Mouse (Mus musculus) E14TG2a.4 (cell line): ENCODE measurements around the gene Gins3.
A peak's percentile ranks its signal among the peaks of the same experiment; 100 is the strongest.

Experiments used
- H3K27me3 ChIP-seq: 2 replicates; pipeline ENCODE4 v1.6.1; 2014; ENCODE audit warnings: low read length, control low read depth; ENCODE audit not compliant: insufficient read depth
- H3K36me3 ChIP-seq: 2 replicates; pipeline ENCODE4 v1.6.1; 2014; ENCODE audit warnings: low read length, control low read depth; ENCODE audit not compliant: insufficient read depth
- H3K4me1 ChIP-seq: replicated peaks from 2 replicates; pipeline ENCODE4 v1.6.1; 2014; ENCODE audit warnings: low read depth, low read length, control low read depth
- H3K4me3 ChIP-seq: replicated peaks from 2 replicates; pipeline ENCODE4 v1.5.1; 2014; ENCODE audit warnings: mild to moderate bottlenecking, low read length
- H3K9me3 ChIP-seq: 2 replicates; pipeline ENCODE4 v1.6.1; 2014; ENCODE audit warnings: low read length, control low read depth
- CTCF ChIP-seq: conservative IDR thresholded peaks from 2 replicates; pipeline ENCODE4 v1.5.1; 2014; ENCODE audit warnings: low read length
- NANOG ChIP-seq: IDR thresholded peaks from 2 replicates; pipeline ENCODE4 v1.6.1; 2014; ENCODE audit warnings: borderline replicate concordance, low read length, mixed read lengths
- POU5F1 ChIP-seq: IDR thresholded peaks from 2 replicates; pipeline ENCODE4 v1.6.1; 2014; ENCODE audit warnings: low read length, borderline replicate concordance

Gene Gins3

DNA sequence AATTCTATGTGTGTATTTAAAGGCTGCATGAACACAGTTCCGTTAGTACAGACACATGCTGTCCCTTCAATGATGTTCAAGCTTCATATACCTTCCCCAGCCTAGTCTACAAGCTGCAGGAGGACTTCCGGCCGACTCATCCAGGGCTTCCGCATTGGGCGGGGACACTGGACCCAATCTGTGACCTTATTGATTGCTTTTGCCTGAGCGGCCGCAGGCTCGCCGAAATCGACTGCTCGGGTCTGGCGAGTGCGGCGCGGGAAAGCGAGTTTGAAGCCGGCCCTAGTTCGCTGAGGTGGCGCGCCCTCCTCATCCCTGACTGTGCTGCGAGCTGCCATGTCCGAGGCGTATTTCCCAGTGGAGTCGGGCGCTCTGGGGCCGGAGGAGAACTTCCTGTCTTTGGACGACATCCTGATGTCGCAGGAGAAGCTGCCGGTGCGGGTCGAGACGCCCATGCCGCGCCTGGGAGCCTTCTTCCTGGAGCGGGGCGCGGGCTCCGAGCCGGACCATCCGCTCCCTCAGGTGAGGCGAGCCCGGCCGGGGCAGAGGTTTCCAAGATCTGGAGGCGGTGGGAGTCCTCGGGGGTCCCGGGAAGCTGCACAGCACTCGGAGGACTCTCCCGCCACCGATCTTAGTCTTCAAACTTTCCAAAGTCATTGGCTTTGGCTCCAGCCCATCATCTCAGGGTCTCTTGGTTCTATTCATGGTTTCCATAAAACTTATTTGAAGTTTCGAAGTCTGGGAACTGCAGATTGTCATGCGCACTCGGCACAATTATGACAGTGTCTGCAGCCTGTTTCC, at the start of gene Gins3:
Gene Gins3, plus strand, starts transcription at position 192 of the 801 bp plus-strand sequence.
- peak within 1 kb of the TSS; percentile 94 for H3K4me3 ChIP-seq
- H3K4me1 ChIP-seq, result peaks cover 15% of the 10 kb centered on the region
- H3K9me3 ChIP-seq, result no peaks in the 10 kb centered on the region; the same call in 1 of the 2 replicates
- H3K27me3 ChIP-seq, result no peaks in the 10 kb centered on the region
- H3K36me3 ChIP-seq, result peaks cover 12% of the 10 kb centered on the region
- TF ChIP-seq CTCF (no peak), NANOG (no peak), POU5F1 (no peak)

DNA sequence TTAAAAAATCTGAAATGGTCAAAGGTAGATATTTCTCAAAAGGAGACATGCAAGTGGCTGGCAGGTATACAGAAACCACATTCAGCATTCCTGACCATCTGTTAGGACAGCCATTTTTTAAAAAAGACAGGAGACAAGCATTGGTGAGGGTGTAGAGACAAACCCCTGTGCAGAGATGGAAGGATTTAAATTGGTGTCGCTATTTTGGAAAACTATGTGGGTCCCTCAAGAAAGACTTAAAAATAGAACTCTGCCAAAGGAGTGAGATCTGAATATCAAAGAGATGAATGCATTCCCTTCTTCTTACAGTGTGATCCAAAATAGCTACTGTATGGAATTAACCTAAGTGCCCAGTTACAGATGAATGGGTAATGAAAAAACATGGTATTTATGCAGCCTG, 45.9 kb upstream of the Gins3 start:
- TF ChIP-seq NANOG (no peak), CTCF (no peak), POU5F1 (no peak)
- Histone ChIP-seq H3K4me3 (no peak overlapping the region), H3K4me1 (peaks cover 5% of the 10 kb centered on the region; the same call in 1 of the 2 replicates), H3K36me3 (no peaks in the 10 kb centered on the region), H3K27me3 (no peaks in the 10 kb centered on the region), H3K9me3 (peaks cover 4% of the 10 kb centered on the region; the same call in 1 of the 2 replicates)

DNA sequence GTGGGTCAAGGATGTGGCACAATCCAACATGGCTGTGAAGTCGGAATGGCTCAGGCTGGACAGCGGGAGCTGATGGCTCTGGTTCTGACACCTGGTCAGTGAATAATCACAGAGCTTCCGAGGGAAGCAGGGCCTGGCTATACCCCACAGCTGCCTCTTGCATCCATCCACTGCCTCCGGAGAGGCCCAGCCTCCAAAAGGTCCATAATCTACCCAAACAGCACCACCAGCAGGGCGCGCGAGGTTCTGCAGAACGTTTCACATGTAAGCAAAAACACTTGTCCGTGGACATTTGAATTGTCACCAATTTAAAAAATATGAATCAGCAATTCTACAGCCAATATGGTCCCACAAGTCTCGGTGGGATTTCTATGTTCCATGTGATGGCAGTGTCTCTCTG, 44.0 kb upstream of the Gins3 start:
- no peak overlapping the region; the same call in 1 of the 2 replicates for H3K4me3 ChIP-seq
- H3K4me1 ChIP-seq, result peaks cover 16% of the 10 kb centered on the region
- peaks cover 4% of the 10 kb centered on the region; the same call in 1 of the 2 replicates for H3K9me3 ChIP-seq
- H3K27me3 ChIP-seq, result no peaks in the 10 kb centered on the region
- TF ChIP-seq CTCF (peak; percentile 43), NANOG (no peak), POU5F1 (no peak)
- no peaks in the 10 kb centered on the region for H3K36me3 ChIP-seq

DNA sequence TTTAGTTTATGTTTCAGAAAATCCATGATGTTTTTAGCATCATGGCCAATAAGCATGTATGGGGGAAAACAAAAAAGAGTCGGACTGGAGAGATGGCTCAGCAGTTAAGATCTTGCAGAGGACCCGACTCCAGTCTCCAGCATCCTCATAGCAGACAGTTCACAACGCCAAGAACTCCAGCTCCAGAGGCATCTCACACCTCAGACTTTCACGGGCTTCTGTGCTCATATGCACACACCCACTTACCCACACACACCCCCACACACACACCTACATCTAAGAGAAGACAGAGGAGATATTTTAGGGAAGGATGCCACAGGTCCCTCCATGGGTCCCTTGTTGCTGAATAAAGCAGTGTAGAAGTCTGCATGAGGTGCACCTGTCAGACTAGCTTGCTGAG, 42.7 kb upstream of the Gins3 start:
- no peaks in the 10 kb centered on the region for H3K36me3 ChIP-seq
- peaks cover 28% of the 10 kb centered on the region for H3K4me1 ChIP-seq
- H3K27me3 ChIP-seq, result no peaks in the 10 kb centered on the region
- TF ChIP-seq POU5F1 (no peak), CTCF (no peak), NANOG (no peak)
- H3K9me3 ChIP-seq, result peaks cover 4% of the 10 kb centered on the region; the same call in 1 of the 2 replicates
- H3K4me3 ChIP-seq, result no peak overlapping the region

- TF ChIP-seq NANOG (no peak), CTCF (no peak), POU5F1 (no peak)
- H3K9me3 ChIP-seq, result peaks cover 4% of the 10 kb centered on the region; the same call in 1 of the 2 replicates
- peaks cover 44% of the 10 kb centered on the region for H3K4me1 ChIP-seq
- no peaks in the 10 kb centered on the region for H3K36me3 ChIP-seq
- no peak overlapping the region for H3K4me3 ChIP-seq
- no peaks in the 10 kb centered on the region for H3K27me3 ChIP-seq
These were observed 41.0 kb upstream of the Gins3 start for GRCm38 (mm10) chr8:95592131-95592780.

DNA sequence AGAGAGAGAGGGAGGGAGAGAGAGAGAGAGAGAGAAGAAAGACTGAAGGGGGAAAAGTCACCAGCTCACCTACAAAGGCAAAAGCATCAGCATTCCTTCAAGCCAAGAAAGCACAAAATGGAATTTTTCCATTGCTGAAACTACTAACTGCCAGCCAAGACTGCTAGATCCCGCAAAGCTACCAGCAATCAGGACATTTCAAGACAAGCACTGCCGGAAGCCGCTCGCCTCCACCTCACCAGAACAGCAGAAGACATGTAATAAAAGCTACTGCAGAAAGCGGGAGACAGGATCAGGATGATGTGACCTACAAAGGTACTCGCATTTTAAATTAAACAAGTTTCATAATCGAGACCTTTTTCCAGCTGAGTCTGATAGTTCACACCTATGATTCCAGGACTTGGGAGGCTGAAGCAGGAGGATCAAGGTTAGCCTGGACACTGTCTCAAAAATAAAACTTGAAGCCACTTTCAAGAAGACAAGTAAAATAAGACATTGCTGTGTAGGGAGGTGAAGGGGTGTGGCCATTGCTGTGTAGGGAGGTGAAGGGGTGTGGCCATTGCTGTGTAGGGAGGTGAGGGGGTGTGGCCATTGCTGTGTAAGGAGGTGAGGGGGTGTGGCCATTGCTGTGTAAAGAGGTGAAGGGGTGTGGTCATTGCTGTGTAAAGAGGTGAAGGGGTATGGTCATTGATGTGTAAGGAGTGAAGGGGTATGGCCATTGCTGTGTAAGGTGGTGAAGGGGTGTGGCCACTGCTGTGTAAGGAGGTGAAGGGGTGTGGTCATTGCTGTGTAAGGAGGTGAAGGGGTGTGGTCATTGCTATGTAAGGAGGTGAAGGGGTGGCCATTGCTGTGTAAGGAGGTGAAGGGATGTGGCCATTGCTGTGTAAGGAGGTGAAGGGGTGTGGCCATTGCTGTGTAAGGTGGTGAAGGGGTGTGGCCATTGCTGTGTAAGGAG, 39.5 kb upstream of the Gins3 start:
- TF ChIP-seq POU5F1 (no peak), CTCF (no peak), NANOG (no peak)
- Histone ChIP-seq H3K4me1 (peaks cover 48% of the 10 kb centered on the region), H3K36me3 (no peaks in the 10 kb centered on the region), H3K4me3 (no peak overlapping the region), H3K27me3 (no peaks in the 10 kb centered on the region), H3K9me3 (no peaks in the 10 kb centered on the region)

DNA sequence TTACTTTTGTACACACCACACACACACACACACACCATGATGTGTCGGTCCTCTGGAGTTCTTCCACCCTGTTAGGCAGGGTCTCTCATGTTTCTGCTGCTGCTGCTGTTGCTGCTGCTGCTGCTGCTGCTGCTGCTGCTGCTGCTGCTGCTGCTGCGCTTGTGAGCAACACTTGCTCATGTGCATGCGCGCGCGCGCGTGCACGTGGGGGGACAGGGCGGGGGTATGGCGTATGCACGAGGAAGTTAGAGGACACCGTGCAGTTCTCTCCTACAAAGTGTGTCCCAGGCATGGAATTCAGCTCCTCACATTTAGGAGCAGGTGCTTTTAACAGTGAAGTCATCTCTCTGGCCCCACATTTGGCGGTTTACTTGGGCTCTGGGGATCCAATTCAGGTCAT, 38.1 kb upstream of the Gins3 start:
- Histone ChIP-seq H3K36me3 (no peaks in the 10 kb centered on the region), H3K4me1 (peaks cover 46% of the 10 kb centered on the region), H3K4me3 (no peak overlapping the region), H3K27me3 (no peaks in the 10 kb centered on the region), H3K9me3 (no peaks in the 10 kb centered on the region)
- TF ChIP-seq POU5F1 (no peak), CTCF (no peak), NANOG (no peak)

DNA sequence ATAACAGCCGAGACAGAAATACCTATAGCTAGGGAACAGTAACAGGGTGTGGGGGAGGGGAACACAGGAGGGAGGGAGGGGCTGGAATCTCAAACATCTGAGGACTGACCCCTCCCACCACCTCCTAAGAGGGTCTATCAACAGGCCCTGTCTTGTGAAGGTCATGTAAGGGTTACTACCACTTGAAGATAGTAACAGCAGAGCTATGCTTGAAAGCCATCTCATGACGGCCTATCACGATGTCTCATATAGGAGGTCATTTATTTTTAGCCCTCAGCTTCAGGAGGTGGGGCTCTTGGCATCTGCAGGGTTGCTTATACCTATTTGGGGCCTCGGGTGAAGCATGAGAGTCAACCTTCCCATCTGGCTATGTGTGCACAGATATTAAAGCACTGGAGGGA, 36.4 kb upstream of the Gins3 start:
- H3K27me3 ChIP-seq, result no peaks in the 10 kb centered on the region
- peaks cover 54% of the 10 kb centered on the region for H3K4me1 ChIP-seq
- H3K36me3 ChIP-seq, result no peaks in the 10 kb centered on the region
- no peaks in the 10 kb centered on the region for H3K9me3 ChIP-seq
- H3K4me3 ChIP-seq, result 0 out of 2 replicates have a peak overlapping the region, but pooled peaks have one; percentile 5
- TF ChIP-seq NANOG (no peak), CTCF (no peak)
